ENCODE assay signal across 8 mouse cellular contexts in genomic region chr3:104961066-104962059, GRCm38 (mm10). TPM values are rescaled to one million over a fixed set of nuclear protein-coding genes. Genes with fewer than 3 reads are reported as not detected.
DNase-seq lines count a peak whose midpoint lies in the region; ATAC-seq and TF ChIP-seq lines count a peak whose summit lies in the region.

Gene Wnt2b, minus strand, starts transcription at chr3:104961921.

- no peaks in the 10 kb centered on the region for H3K36me3 ChIP-seq in liver, embryonic 11.5 days (ENCODE audit: control insufficient read depth, insufficient read depth, low read length)

- peak; percentile 26; the same call in 1 of the 2 replicates for ATAC-seq in liver, embryonic 11.5 days (replicated peaks; ENCODE audit: low FRiP score)

- H3K4me3 ChIP-seq in brown adipose tissue, adult 24 weeks (ENCODE audit: insufficient read depth, low read depth, low read length), result peak within 1 kb of the TSS; percentile 59
- peak within 1 kb of the TSS; percentile 52 for H3K4me3 ChIP-seq in liver, embryonic 11.5 days (ENCODE audit: low read depth, low read length)
- peak within 1 kb of the TSS; percentile 40 for H3K4me3 ChIP-seq in olfactory bulb, adult 2 months (ENCODE audit: insufficient read depth, low read depth, low read length)

- no peak for TF ChIP-seq POLR2A in olfactory bulb, adult 2 months (IDR thresholded peaks at IDR 0.05; ENCODE audit: insufficient read depth, low read depth, low read length)

- no peak for TF ChIP-seq CTCF in olfactory bulb, adult 2 months (IDR thresholded peaks at IDR 0.05; ENCODE audit: insufficient read depth, low read depth, low read length)

- intact Hi-C loops in heart, postnatal 36 days (cut with DNase I), result no loop called here

- peak within 1 kb of the TSS; percentile 14; the same call in 1 of the 2 replicates for H3K9ac ChIP-seq in liver, embryonic 11.5 days (ENCODE audit: low read depth, low read length)

- H3K4me2 ChIP-seq in liver, embryonic 11.5 days, result peak within 1 kb of the TSS; percentile 76

- H3K27me3 ChIP-seq in liver, embryonic 11.5 days (replicated peaks; ENCODE audit: control insufficient read depth, insufficient read depth, low read length), result peaks cover 73% of the 10 kb centered on the region

- no peaks in the 10 kb centered on the region for H3K9me3 ChIP-seq in liver, embryonic 11.5 days (ENCODE audit: control insufficient read depth, low read length)

- no peak within 1 kb of the TSS for H3K27ac ChIP-seq in brown adipose tissue, adult 24 weeks (replicated peaks; ENCODE audit: low read depth, low read length)
- no peak within 1 kb of the TSS for H3K27ac ChIP-seq in liver, embryonic 11.5 days (ENCODE audit: low read depth, low read length)
- no peak within 1 kb of the TSS for H3K27ac ChIP-seq in olfactory bulb, adult 2 months (ENCODE audit: insufficient read depth, low read depth, low read length)

- 2% methylated on average over 79 of the region's 87 CpGs for WGBS in liver, embryonic 11.5 days
- under 1% methylated on average over 85 of the region's 87 CpGs for WGBS in olfactory bulb, adult 2 months

- DNase-seq in ovary, postnatal 36 days (ENCODE audit: low spot score), result peak; percentile 43
- DNase-seq in ovary, postnatal 10 days (ENCODE audit: low spot score), result no peak
- peak; percentile 28 to 34 for DNase-seq in heart, postnatal 36 days
- DNase-seq in liver, embryonic 11.5 days (ENCODE audit: low spot score), result no peak
- DNase-seq in frontal cortex, postnatal 14 days (ENCODE audit: low spot score in 2 of 2), result no peak
- DNase-seq in left cerebral cortex, adult 11 months (ENCODE audit: low spot score), result no peak

- H3K4me1 ChIP-seq in brown adipose tissue, adult 24 weeks (ENCODE audit: control insufficient read depth, insufficient read depth, insufficient read length, low read length), result 0 out of 2 replicates have a peak, but pooled peaks cover 3% of the 10 kb centered on the region
- peaks cover 22% of the 10 kb centered on the region for H3K4me1 ChIP-seq in liver, embryonic 11.5 days (replicated peaks; ENCODE audit: control insufficient read depth, insufficient read depth, low read length)
- peaks cover 14% of the 10 kb centered on the region for H3K4me1 ChIP-seq in olfactory bulb, adult 2 months (ENCODE audit: control insufficient read depth, insufficient read depth, low read length)

RNA-seq across cellular contexts. Expression of gene Wnt2b, which starts in this region (rescaled TPM):
- polyA plus RNA-seq in brown adipose tissue, adult 24 weeks (2012; ENCODE audit: insufficient read depth, insufficient read length, missing spikeins), result not detected in 2 replicates
- 1 to 10 TPM; 1.1 to 1.8 TPM for total RNA-seq in heart, postnatal 36 days (2021)
- polyA plus RNA-seq in liver, embryonic 11.5 days (2014; fragmentation: Nextera tagmentation; extraction: Ambion mirVana), result 0.52 and 0.73 TPM in 2 replicates
- polyA plus RNA-seq in olfactory bulb, adult 2 months (2012; ENCODE audit: insufficient read depth, insufficient read length, low replicate concordance, missing spikeins), result not detected in 2 replicates

Comparison
In these comparisons a context has a peak if more than half of its experiments do, and no peak if none do; other contexts are left out.
1. DNase-seq: peak in ovary, postnatal 36 days (single experiment) and heart, postnatal 36 days (2 of 2); none in ovary, postnatal 10 days (single experiment), liver, embryonic 11.5 days (single experiment), frontal cortex, postnatal 14 days (0 of 2) and left cerebral cortex, adult 11 months (single experiment).
2. Peak in ATAC-seq, H3K4me3 ChIP-seq, H3K9ac ChIP-seq and H3K4me2 ChIP-seq in liver, embryonic 11.5 days; RNA of the gene not detected or under 1 TPM.
3. Peak in every context shown above with its lines, with median percentiles within 50 percentile points of each other: H3K4me3 ChIP-seq.